14 mouse cellular contexts compared by ENCODE assay signal in genomic region chr2:68568361-68568760, GRCm38 (mm10). TPM values are rescaled to one million over a fixed set of nuclear protein-coding genes. Genes with fewer than 3 reads are reported as not detected.
A peak's percentile ranks its signal among the peaks of the same experiment; 100 is the strongest.
DNase-seq lines count a peak whose midpoint lies in the region; ATAC-seq lines count a peak whose summit lies in the region.
"Had no signal": no experiment of that assay in that cellular context is flagged by ENCODE, and none has a peak within 500 bp of the region (broad histone marks: within the 10 kb centered on the region; RNA-seq: fewer than 3 reads in every experiment).

No protein-coding gene starts in this region.

- intact Hi-C loops in heart, postnatal 14 days (cut with DNase I), result no loop called here

- ATAC-seq in forebrain, embryonic 13.5 days, result peak; percentile 65; the same call in 1 of the 2 replicates
- no peak for ATAC-seq in forebrain, embryonic 12.5 days (ENCODE audit: low FRiP score)
- ATAC-seq: liver, embryonic 12.5 days had no signal

- no peaks in the 10 kb centered on the region for H3K36me3 ChIP-seq in forebrain, embryonic 13.5 days (ENCODE audit: poor library complexity, severe bottlenecking)
- no peaks in the 10 kb centered on the region for H3K36me3 ChIP-seq in forebrain, embryonic 12.5 days (replicated peaks)
- H3K36me3 ChIP-seq: liver, embryonic 12.5 days; neural tube, embryonic 12.5 days had no signal

- H3K4me1 ChIP-seq in forebrain, embryonic 13.5 days, result no peaks in the 10 kb centered on the region
- no peaks in the 10 kb centered on the region for H3K4me1 ChIP-seq in forebrain, embryonic 12.5 days
- H3K4me1 ChIP-seq: liver, embryonic 12.5 days; neural tube, embryonic 12.5 days had no signal

- WGBS in forebrain, embryonic 13.5 days, result 90% methylated on average over 15 of the region's 15 CpGs
- WGBS in forebrain, embryonic 12.5 days, result 93% methylated on average over 15 of the region's 15 CpGs

- no peak overlapping the region for H3K4me2 ChIP-seq in forebrain, embryonic 13.5 days
- no peak overlapping the region for H3K4me2 ChIP-seq in forebrain, embryonic 12.5 days
- H3K4me2 ChIP-seq: liver, embryonic 12.5 days; neural tube, embryonic 12.5 days had no signal

- no peaks in the 10 kb centered on the region for H3K27me3 ChIP-seq in forebrain, embryonic 13.5 days
- no peaks in the 10 kb centered on the region for H3K27me3 ChIP-seq in forebrain, embryonic 12.5 days
- H3K27me3 ChIP-seq: liver, embryonic 12.5 days; neural tube, embryonic 12.5 days had no signal

- DNase-seq in right cerebral cortex, postnatal 14 days, result peak; percentile 32
- no peak for DNase-seq in right cerebral cortex, postnatal 36 days (ENCODE audit: low spot score in 2 of 2)
- DNase-seq in heart, postnatal 14 days, result peak; percentile 73 to 83
- no peak for DNase-seq in ovary, postnatal 10 days (ENCODE audit: low spot score)
- DNase-seq in adrenal gland, postnatal 14 days, result no peak
- no peak for DNase-seq in lung, postnatal 4 days
- DNase-seq: kidney, postnatal 4 days had no signal

- H3K27ac ChIP-seq in forebrain, embryonic 13.5 days, result no peak overlapping the region
- H3K27ac ChIP-seq in forebrain, embryonic 12.5 days, result no peak overlapping the region
- H3K27ac ChIP-seq: liver, embryonic 12.5 days; neural tube, embryonic 12.5 days had no signal

- no peaks in the 10 kb centered on the region for H3K9me3 ChIP-seq in forebrain, embryonic 13.5 days (replicated peaks)
- no peaks in the 10 kb centered on the region for H3K9me3 ChIP-seq in forebrain, embryonic 12.5 days
- H3K9me3 ChIP-seq: liver, embryonic 12.5 days; neural tube, embryonic 12.5 days had no signal

- no peak overlapping the region for H3K9ac ChIP-seq in forebrain, embryonic 13.5 days
- no peak overlapping the region for H3K9ac ChIP-seq in forebrain, embryonic 12.5 days
- H3K9ac ChIP-seq: liver, embryonic 12.5 days; neural tube, embryonic 12.5 days had no signal

- H3K4me3 ChIP-seq in forebrain, embryonic 13.5 days, result no peak overlapping the region
- no peak overlapping the region for H3K4me3 ChIP-seq in forebrain, embryonic 12.5 days (replicated peaks)
- H3K4me3 ChIP-seq: liver, embryonic 12.5 days; neural tube, embryonic 12.5 days had no signal

RNA-seq across cellular contexts. Expression of gene 4933409G03Rik, which starts 13.9 kb away (rescaled TPM):
- not detected in 2 replicates for polyA plus RNA-seq in forebrain, embryonic 13.5 days (2015; fragmentation: Nextera tagmentation; extraction: Ambion mirVana)
- not detected in 2 replicates for polyA plus RNA-seq in forebrain, embryonic 12.5 days (2016; fragmentation: Nextera tagmentation; extraction: Ambion mirVana)
- not detected for total RNA-seq in heart, postnatal 14 days (2021)
- not detected in 2 replicates for total RNA-seq in adrenal gland, postnatal 14 days (2021)
- total RNA-seq: gastrocnemius, adult 8-10 months; megakaryocyte progenitor cell, adult 5-6 weeks had no signal
- polyA plus RNA-seq: embryonic facial prominence, embryonic 11.5 days; liver, embryonic 12.5 days; neural tube, embryonic 12.5 days had no signal

Comparison
In these comparisons a context has a peak if more than half of its experiments do, and no peak if none do; other contexts are left out.
1. DNase-seq: peak in right cerebral cortex, postnatal 14 days (single experiment) and heart, postnatal 14 days (2 of 2); none in right cerebral cortex, postnatal 36 days (0 of 2), ovary, postnatal 10 days (single experiment), adrenal gland, postnatal 14 days (single experiment) and lung, postnatal 4 days (0 of 2).